Mouse (Mus musculus): ENCODE data around the gene Mtap.

GRCm38 (mm10) chr4:89161389-89161788 is 24.5 kb downstream of the Mtap start:
- TF ChIP-seq EP300 (IDR thresholded peaks at IDR 0.05; ENCODE audit: low read depth) (no peak), CTCF (IDR thresholded peaks at IDR 0.05; ENCODE audit: low read depth) (no peak)

Data from heart, postnatal 0 days (tissue).